16 mouse cellular contexts compared by ENCODE assay signal in the genomic region with DNA sequence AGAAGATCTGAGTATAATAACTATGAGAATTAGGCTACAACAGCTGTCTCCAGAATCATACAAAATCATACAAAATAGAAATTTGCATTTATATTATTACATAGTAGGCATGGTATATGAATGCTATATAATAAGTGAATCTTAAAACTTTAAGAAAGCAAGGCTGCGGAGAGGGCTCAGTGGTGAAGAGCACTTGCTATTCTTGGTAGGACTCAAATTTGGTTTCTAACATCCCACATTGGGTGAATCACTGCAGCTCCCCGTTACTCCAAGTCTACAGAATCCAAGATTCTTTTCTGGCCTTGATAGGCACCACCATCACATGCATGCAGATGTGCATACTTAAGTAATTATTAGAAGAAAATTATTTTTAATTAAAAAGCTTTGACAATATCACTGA.
"Had no signal": no experiment of that assay in that cellular context is flagged by ENCODE, and none has a peak within 500 bp of the region (broad histone marks: within the 10 kb centered on the region; RNA-seq: fewer than 3 reads in every experiment).

No protein-coding gene starts in this region.

- H3K27ac ChIP-seq: liver, embryonic 15.5 days; lung, embryonic 15.5 days; macrophage; midbrain, embryonic 13.5 days; midbrain, embryonic 15.5 days; neural tube, embryonic 12.5 days; stomach, embryonic 15.5 days; stomach, postnatal 0 days had no signal

- DNase-seq: liver, postnatal 0 days; lung, adult 2 months; lung, postnatal 14 days; lung, postnatal 36 days; thymus, adult 2 months; thymus, postnatal 25 days; thymus, postnatal 4 days had no signal

- H3K4me3 ChIP-seq: liver, embryonic 15.5 days; lung, embryonic 15.5 days; megakaryocyte, embryonic 14.5 days; midbrain, embryonic 13.5 days; midbrain, embryonic 15.5 days; neural tube, embryonic 12.5 days; stomach, embryonic 15.5 days had no signal
